Mouse (Mus musculus) brain, embryonic 18.5 days (tissue): ENCODE data around the gene Plxnb3.

Experiments
- DNase-seq: peaks from one replicate; pipeline ENCODE4 v3.0.0-alpha.2; 2012; ENCODE audit warnings: low read depth, low spot score

Gene Plxnb3

DNA sequence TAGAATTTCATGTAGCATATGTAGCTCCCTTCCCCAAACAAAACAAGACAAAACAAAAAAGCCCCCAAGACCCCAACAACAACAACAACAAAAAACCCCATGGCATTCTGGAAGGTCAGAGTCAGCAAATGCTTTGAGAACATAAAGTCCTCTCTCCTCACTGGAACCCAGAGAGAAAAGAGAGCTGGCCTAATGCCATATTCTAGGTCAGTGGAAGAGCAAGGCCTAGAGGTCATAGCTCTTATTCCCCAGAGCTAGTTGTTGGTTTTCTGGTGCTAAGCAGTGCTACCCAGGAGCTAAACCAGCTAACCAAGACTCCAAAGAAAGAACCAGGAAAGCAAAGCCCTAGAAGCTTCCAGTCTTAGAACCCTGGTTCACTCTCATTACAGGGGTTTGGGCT is 28.8 kb downstream of the Plxnb3 start:
- DNase-seq = no peak

DNA sequence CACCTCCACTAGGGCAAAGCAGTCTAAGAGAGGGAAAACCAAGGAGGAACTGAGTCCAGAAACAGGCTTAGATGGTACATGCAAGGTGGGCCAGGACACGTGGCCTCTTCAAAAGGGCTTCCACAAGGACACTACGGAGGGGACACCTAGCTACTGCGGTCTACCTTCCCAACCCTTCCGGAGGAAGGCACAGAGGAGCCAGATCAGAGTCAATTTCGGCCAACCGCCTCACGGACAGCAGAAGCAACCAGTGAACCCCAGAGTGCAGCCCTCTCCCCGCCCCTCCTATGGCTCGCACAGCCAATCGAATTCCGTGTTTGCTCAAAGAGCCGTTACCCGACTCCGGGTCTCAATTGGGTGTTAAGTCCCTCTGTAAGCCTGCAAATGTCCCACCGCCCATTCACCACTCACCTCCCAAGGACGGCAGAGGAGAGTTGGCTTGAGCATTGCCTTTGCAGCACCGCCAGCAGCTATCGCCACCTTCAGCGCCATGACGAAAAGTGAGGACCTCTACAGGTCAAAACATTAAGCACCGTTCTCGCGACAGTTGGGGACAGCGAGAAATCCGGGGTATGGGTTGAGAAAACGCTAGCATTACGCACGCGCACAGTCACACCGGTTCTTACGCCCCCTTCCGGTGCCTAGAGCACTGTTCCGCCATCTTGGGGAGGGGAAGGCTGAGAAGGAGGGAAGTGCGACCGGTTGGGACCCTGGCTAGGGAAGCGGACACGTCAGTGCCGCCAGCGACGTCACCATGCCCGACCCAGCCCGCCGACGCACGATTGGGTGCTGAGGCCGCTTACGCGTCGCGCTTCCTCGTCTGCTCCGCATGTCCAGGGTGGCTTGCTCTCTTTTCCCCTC is 29.7 kb downstream of the Plxnb3 start, which contains the start of the genes Idh3g and Ssr4:
Gene Idh3g, minus strand, starts transcription at position 534 of the 861 bp plus-strand sequence.
Gene Ssr4, plus strand, starts transcription at position 665 of the 861 bp plus-strand sequence.
- peak; percentile 94 for DNase-seq

DNA sequence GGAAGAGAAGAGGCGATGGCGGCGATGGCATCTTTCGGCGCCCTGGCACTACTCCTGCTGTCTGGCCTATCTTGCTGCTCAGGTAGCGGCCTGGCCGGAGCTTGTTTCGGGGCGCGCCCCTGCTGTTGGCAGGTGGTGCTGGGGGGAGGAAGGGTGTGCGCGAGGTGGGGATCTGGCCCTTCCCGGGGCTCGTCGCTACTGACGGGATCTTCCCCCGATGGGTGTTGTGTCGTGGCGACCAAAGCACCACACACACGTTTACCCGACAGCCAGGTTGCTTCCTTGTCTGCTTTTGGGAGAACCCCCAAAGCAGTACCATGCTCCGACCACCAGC is 30.3 kb downstream of the Plxnb3 start:
- no peak for DNase-seq

DNA sequence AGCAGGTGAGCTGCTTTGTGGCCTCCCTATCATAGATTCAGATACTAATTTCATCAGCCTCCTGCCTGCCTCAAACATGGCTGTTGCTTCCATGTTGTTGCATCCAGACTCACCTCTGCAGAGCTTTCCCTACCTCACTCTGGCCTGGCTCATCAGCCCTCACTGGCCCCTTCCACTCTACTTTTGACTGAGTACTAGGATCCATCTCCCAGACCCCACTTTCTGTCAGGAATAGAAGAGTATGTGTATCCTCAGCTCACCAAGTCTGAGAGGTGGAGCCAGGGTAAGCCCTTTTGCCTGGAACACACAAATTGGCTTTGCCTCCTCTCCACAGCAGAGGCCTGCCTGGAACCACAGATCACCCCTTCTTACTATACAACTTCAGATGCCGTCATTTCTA is 31.6 kb downstream of the Plxnb3 start:
- DNase-seq = no peak

DNA sequence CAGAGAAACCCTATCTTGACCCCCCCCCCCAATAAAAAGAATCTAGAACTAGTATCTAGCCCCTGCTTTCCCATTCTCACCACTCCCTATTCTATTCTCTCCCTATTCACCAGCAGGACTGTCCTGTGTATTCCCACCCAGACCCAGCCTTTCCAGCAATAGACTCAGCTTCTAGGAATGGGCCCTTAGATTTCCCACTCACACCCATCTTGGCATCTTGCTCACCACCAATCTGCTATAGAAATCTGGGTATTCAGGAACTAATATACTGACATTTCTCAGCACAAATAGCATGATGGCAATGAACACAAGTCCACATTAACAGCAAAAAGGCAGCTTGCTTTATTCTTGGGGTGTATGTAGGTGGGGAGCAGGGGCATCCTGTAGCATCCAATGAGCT is 36.1 kb downstream of the Plxnb3 start:
- DNase-seq = no peak

DNA sequence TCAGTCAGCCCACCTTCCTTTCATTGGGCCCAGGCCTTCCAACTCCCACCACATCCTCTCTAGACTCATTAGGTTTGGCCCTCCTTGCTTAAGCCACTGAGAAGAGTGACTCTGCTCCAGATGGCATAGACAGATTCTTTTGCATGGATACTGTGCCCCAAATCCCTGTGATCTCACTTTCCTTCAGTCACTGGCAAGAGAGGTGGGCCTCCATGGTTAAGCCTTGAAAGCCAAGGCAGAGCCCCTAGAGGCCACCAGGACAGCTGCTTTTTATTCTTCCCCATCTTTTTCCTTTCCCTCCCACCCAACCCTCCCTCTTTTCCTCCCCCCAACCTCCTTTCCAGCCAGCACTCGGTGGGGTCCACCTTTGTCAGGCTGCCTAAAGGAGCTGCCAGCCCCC is 36.6 kb downstream of the Plxnb3 start:
- DNase-seq = no peak

DNA sequence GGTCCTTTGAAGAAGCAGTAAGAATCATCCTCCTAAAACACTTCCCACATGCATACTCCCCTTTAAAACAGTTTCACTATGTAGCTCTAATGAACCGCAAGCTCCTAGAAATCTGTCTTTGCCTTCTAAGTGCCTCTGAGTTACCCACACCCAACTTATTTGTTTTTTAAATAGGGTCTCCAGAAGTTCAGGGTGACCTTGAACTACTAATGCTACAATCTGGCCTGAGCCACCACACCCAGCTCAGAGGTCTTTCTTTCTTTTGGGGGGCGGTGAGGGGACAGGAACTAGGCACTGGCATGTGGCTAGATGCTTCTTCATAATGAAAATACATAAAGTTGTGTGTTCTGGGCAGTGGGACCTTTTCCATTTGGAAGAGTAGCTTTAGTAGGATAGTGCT is 40.6 kb downstream of the Plxnb3 start:
- no peak for DNase-seq

DNA sequence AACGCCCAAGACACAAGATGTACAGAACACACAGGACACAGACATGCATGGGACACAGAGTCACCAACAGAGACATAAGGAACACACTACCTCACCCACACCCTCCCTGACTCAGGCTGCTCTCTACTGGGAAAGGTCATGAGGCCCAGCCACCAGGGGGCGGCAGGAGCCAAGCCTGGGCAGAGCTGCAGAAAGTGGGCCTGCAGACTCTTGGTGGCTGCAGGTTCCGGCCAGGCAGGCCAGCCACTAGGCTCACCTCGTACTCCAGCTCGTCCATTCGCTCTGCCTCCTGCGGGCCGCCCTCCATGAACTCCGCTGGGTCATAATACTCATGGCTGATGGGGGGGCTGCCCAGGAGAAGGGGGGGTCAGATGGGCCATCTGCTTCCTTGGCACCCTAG is 41.6 kb downstream of the Plxnb3 start:
- no peak for DNase-seq

DNA sequence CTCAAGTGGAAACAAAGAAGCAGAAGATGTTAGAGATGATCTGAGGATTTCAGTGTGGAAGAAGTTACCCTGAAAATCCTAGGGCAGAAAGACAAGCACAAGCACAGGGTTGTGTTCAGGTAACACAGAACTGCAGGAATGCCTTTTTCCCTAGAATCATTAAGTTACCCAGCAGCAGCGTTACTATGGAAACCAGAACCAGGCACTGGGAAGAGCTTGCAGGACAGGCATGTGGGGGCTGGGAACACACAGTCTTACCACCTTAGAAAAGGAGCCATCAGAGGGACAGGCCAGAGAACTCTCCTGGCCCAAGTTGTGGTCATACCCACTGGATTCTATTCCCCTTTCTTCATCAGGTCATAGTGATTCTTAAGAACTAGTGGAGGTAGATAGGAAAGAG is 48.9 kb downstream of the Plxnb3 start:
- no peak for DNase-seq

DNA sequence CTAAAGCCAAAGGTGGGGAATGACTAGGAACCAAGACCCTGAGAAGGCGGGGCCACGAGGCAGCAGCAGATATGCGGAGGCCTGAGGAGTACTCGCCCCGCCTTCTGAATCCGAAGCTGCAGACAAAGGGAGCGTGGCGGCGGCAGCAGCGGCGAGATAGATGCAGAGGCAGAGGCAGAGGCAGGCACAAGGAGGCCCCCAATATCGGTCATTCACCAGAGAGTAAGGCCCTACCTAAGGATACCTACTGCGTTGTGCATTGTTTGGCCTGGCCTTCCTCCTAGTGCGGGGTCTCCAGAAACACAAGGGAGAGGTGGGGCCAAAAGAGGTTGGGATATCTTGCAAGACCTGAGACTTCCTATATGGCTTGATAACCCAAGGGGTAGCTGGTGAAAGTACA is 58.2 kb downstream of the Plxnb3 start:
- no peak for DNase-seq

DNA sequence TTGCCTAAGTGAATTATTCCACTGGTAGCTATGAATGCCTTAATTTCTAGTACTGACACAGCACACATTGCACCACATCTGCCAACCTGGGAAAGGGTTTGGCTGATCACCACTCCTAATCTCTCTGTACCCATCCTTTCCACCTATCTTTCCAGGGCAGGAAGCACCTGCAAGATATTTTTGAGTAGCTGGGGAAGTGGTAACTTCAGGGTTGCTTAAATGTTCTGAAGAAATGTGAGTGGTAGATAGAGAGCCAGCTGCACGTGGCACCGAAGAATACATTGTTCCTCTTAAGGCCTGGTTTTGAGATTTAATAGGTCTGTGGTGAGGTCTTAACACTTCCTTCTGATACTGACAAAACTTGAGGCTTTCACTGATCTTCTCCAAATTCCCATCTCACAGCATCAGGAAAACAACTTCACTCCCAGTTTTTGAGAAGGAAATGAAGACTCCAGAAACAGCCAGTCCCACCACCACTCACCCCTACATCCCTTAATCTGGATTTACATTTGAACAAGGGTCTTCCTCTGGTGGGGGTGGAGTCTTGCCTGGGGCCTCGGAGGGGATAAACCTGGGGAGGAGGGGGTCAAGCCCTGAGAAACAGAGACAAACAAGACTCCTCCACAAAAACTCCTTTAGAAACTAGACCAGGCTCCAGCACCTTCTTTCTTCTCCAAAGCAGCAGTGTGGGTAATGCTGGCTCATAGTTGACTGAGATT is 59.9 kb downstream of the Plxnb3 start:
- no peak for DNase-seq
